Mouse (Mus musculus) macrophage (primary cell): ENCODE results near the gene Ube2o. TPM values are rescaled to one million over a fixed set of nuclear protein-coding genes. Genes with fewer than 3 reads are reported as not detected.

Experiments used
- H3K27ac ChIP-seq: fragments of 350-480 bp; formaldehyde crosslinking; 2 replicates; pipeline ENCODE4 v1.9.0; 2021
- H3K36me3 ChIP-seq: fragments of 350-480 bp; formaldehyde crosslinking; 2 replicates; pipeline ENCODE4 v1.9.0; 2021; ENCODE audit errors: inconsistent target
- H3K4me3 ChIP-seq: fragments of 350-480 bp; formaldehyde crosslinking; 2 replicates; pipeline ENCODE4 v1.9.0; 2021; ENCODE audit errors: inconsistent target
- H3K79me2 ChIP-seq: fragments of 350-480 bp; formaldehyde crosslinking; 2 replicates; pipeline ENCODE4 v1.9.0; 2021; ENCODE audit errors: inconsistent target
- WGBS: methylation state at CpG from one replicate; pipeline ENCODE4 v1.1.7; 2026; ENCODE audit warnings: inconsistent platforms; ENCODE audit not compliant: missing documents; 5-methylcytosine and 5-hydroxymethylcytosine counted together
- polyA plus RNA-seq: library from polyadenylated mRNA; stranded (reverse); fragments of 250-400 nt; gene quantifications from 3 replicates; pipeline ENCODE4 v1.2.4, GENCODE M21; 2018; ENCODE audit warnings: inconsistent platforms

The Ube2o gene
- polyA plus RNA-seq, 1 experiment from 2014 or later, result 5.4 TPM

GRCm38 (mm10) chr11:116549273-116550038 is 31.8 kb downstream of the Ube2o start:
- Histone ChIP-seq H3K27ac (no peak overlapping the region), H3K4me3 (no peak overlapping the region), H3K79me2 (no peaks in the 10 kb centered on the region), H3K36me3 (peaks cover 7% of the 10 kb centered on the region; the same call in 1 of the 2 replicates)
- WGBS, result 67% methylated on average over 11 of the region's 11 CpGs

GRCm38 (mm10) chr11:116548780-116549179 is 32.5 kb downstream of the Ube2o start:
- WGBS, result 95% methylated on average over 9 of the region's 9 CpGs

GRCm38 (mm10) chr11:116547296-116548060 is 33.8 kb downstream of the Ube2o start:
- 93% methylated on average over 17 of the region's 17 CpGs for WGBS
- Histone ChIP-seq H3K79me2 (no peaks in the 10 kb centered on the region), H3K4me3 (no peak overlapping the region), H3K36me3 (peaks cover 16% of the 10 kb centered on the region; the same call in 1 of the 2 replicates), H3K27ac (no peak overlapping the region)

More at GRCm38 (mm10) chr11:116548780-116549179, 32.5 kb downstream of the Ube2o start:
- no peaks in the 10 kb centered on the region for H3K79me2 ChIP-seq
- no peak overlapping the region for H3K27ac ChIP-seq
- H3K4me3 ChIP-seq, result no peak overlapping the region
- peaks cover 13% of the 10 kb centered on the region; the same call in 1 of the 2 replicates for H3K36me3 ChIP-seq

GRCm38 (mm10) chr11:116543110-116543509 is 38.1 kb downstream of the Ube2o start:
- H3K79me2 ChIP-seq, result no peaks in the 10 kb centered on the region
- H3K4me3 ChIP-seq, result no peak overlapping the region
- H3K27ac ChIP-seq, result no peak overlapping the region
- peaks cover 16% of the 10 kb centered on the region; the same call in 1 of the 2 replicates for H3K36me3 ChIP-seq
- 84% methylated on average over 4 of the region's 4 CpGs for WGBS

- Histone ChIP-seq H3K27ac (no peak overlapping the region), H3K36me3 (peaks cover 16% of the 10 kb centered on the region; the same call in 1 of the 2 replicates), H3K4me3 (no peak overlapping the region), H3K79me2 (no peaks in the 10 kb centered on the region)
- 96% methylated on average over 10 of the region's 11 CpGs for WGBS
These were observed 40.1 kb downstream of the Ube2o start for GRCm38 (mm10) chr11:116541183-116541582.

- H3K27ac ChIP-seq, result no peak overlapping the region
- no peak overlapping the region for H3K4me3 ChIP-seq
- no peaks in the 10 kb centered on the region for H3K79me2 ChIP-seq
- no peaks in the 10 kb centered on the region for H3K36me3 ChIP-seq
- 96% methylated on average over 12 of the region's 12 CpGs for WGBS
These were observed 43.0 kb downstream of the Ube2o start for GRCm38 (mm10) chr11:116538142-116538735.

GRCm38 (mm10) chr11:116537388-116537787 is 43.9 kb downstream of the Ube2o start:
- 98% methylated on average over 5 of the region's 5 CpGs for WGBS
- Histone ChIP-seq H3K4me3 (no peak overlapping the region), H3K36me3 (no peaks in the 10 kb centered on the region), H3K27ac (no peak overlapping the region), H3K79me2 (no peaks in the 10 kb centered on the region)

- H3K4me3 ChIP-seq, result no peak overlapping the region
- H3K79me2 ChIP-seq, result no peaks in the 10 kb centered on the region
- H3K36me3 ChIP-seq, result no peaks in the 10 kb centered on the region
- 97% methylated on average over 7 of the region's 7 CpGs for WGBS
- H3K27ac ChIP-seq, result no peak overlapping the region
These were observed 44.6 kb downstream of the Ube2o start for GRCm38 (mm10) chr11:116536685-116537084.

- WGBS, result 16% methylated on average over 20 of the region's 20 CpGs
- Histone ChIP-seq H3K4me3 (no peak overlapping the region), H3K79me2 (no peaks in the 10 kb centered on the region), H3K27ac (no peak overlapping the region), H3K36me3 (no peaks in the 10 kb centered on the region)
These were observed 46.9 kb downstream of the Ube2o start for GRCm38 (mm10) chr11:116534154-116534865.

GRCm38 (mm10) chr11:116533341-116534153 is 47.7 kb downstream of the Ube2o start:
- H3K4me3 ChIP-seq, result no peak overlapping the region

GRCm38 (mm10) chr11:116532810-116533338 is 48.4 kb downstream of the Ube2o start:
- WGBS, result 2% methylated on average over 50 of the region's 50 CpGs
- H3K4me3 ChIP-seq, result no peak overlapping the region
- H3K36me3 ChIP-seq, result no peaks in the 10 kb centered on the region
- H3K27ac ChIP-seq, result no peak overlapping the region
- H3K79me2 ChIP-seq, result no peaks in the 10 kb centered on the region

More at GRCm38 (mm10) chr11:116533341-116534153, 47.7 kb downstream of the Ube2o start:
- Histone ChIP-seq H3K27ac (no peak overlapping the region), H3K36me3 (no peaks in the 10 kb centered on the region), H3K79me2 (no peaks in the 10 kb centered on the region)
- 2% methylated on average over 63 of the region's 63 CpGs for WGBS

- 2% methylated on average over 29 of the region's 30 CpGs for WGBS
- Histone ChIP-seq H3K79me2 (no peaks in the 10 kb centered on the region), H3K36me3 (no peaks in the 10 kb centered on the region), H3K4me3 (no peak overlapping the region), H3K27ac (no peak overlapping the region)
These were observed 48.9 kb downstream of the Ube2o start for GRCm38 (mm10) chr11:116532262-116532809.
